Mouse (Mus musculus) embryonic stem cell, embryonic (primary cell): ENCODE data around the gene BC024978.

Experiments used
- CTCF ChIA-PET, 4 experiments: fragments of 300-600 bp in 2 of 4; fragments of 350-600 bp in 2 of 4; sonication (Branson Sonifier 250); formaldehyde crosslinking; loops; one replicate each; lab custom pipeline; 2022; ENCODE audit warnings: inconsistent platforms in 2 of 4; lab: Charles Lee
- POLR2A ChIA-PET, 4 experiments: fragments of 300-600 bp in 2 of 4; fragments of 350-600 bp in 2 of 4; sonication (Branson Sonifier 250); formaldehyde crosslinking; loops; one replicate each; lab custom pipeline; 2022; ENCODE audit warnings: antibody characterized with exemption in 4 of 4, inconsistent platforms in 1 of 4; lab: Charles Lee

The BC024978 gene

DNA sequence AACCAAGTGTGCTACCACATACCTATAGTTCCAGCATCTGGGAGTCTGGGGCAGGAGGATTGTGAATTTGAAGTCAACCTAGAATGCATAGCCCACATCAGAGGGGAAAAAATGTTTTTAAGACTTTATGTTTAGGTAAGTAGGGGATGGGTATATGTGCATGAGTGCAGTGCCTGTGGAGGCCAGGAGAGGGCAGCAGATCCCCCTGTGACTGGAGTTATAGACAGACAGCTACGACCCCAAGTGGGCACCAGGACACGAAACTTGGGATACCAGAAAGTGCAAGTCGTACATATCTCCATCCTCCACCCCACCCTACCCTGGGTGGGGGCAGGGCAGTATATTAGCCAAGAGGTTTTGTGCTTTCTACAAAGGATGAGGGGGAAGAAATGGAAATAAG lies 10.6 kb upstream of the BC024978 start:
- POLR2A ChIA-PET = interaction anchor here in 3 of 4 experiments (0.6 to 18.7 kb wide), 16 partner anchors 9 to 1192 kb away, joined by 3 to 554 read pairs (median 8); partner anchors contain the start of genes BC024978 (in 3 of the 3), Snrpa (in 3 of the 3), Egln2 (in 2 of the 3) and Coq8b (in 1 of the 3)

DNA sequence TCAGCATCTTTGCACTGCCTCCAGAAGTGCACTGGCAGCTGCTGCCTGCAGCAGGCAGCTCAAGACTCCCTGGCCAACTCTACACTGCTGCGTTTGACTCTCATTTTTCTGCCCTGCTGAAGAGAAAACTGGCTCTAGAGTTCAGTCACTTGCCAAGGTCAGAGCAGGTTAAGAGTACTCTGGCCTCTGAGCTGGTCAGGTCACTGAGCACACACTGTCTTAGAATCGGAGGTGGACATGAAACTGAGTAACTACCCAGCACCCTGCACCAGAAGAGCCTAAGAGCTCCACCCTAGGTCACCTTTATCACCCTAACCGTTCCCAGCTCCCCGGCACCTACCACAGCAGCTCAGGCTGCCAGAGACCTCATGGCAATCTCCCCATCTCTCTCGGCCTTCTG lies 9.6 kb upstream of the BC024978 start:
- ChIA-PET CTCF (interaction anchor here (0.6 to 2.5 kb wide), 10 partner anchors 21 to 1457 kb away, joined by 3 to 14 read pairs (median 4); partner anchors contain the start of genes Coq8b (in 1 of the 4), Itpkc (in 1 of the 4) and Numbl (in 1 of the 4)), POLR2A (interaction anchor here (0.7 to 18.7 kb wide), 24 partner anchors 8 to 209 kb away, joined by 3 to 554 read pairs (median 4); partner anchors contain the start of genes BC024978 (in 4 of the 4), Snrpa (in 4 of the 4), Itpkc (in 3 of the 4) and Coq8b (in 2 of the 4))

More for the DNA sequence above, 10.6 kb upstream of the BC024978 start:
- CTCF ChIA-PET = interaction anchor here (0.6 to 2.5 kb wide), 17 partner anchors 10 to 1978 kb away, joined by 3 to 14 read pairs (median 3); partner anchors contain the start of genes BC024978 (in 1 of the 4), Coq8b (in 1 of the 4) and Numbl (in 1 of the 4)

DNA sequence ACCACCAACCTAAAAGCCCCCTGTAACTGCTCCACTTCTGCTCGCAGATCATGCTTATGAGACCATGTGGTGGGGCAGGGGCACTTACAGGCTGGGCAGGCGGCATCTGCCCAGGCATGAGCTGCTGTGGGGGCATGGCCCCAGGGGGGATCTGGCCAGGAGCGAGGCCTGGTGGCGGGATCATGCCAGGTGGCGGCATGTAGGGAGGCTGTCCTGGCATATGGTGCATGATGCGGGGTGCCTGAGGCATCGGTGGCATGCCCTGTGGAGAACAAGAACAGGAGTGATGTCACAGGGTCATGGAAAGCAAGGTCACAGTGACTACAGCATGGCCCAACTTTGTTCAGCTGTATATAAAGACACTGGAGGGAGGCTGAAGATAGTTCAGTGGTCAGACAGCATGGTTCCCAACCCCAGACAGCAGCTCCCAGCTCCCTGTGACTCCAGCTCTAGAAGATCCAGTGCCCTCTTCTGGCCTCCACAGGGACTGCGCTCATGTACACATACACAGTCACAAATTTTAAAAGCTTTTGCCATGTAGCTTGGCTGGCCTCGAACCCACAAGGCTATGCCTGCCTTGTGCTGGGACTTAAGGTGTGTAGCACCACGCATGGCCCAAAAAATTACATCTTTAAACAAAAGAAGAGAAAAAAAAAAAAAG lies 6.2 kb upstream of the BC024978 start:
- POLR2A ChIA-PET = interaction anchor here (0.5 to 24.1 kb wide), 63 partner anchors 4 to 1831 kb away, joined by 3 to 554 read pairs (median 5); partner anchors contain the start of genes Coq8b (in 3 of the 4), Egln2 (in 3 of the 4), Rab4b (in 3 of the 4) and BC024978 (in 2 of the 4)

DNA sequence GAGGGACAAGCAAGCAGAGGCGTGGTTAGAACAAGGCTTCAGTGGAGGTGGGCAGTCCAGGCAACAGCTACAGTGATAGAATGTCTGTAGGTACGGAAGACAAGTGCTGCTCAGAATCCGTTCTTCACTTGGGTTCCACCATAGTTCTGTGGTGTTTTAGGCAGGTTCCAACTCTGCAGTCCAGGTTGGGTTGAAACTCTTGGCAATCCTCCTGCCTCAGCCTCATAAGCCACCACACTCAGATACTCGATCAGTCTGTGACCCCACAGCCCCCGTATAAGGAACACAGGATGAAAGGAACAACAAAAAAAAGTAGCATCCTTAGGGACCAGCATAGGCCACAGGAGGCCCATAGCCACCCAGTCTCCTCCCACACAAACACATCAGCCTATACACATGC lies 3.1 kb upstream of the BC024978 start:
- ChIA-PET POLR2A (interaction anchor here in 3 of 4 experiments (0.7 to 24.1 kb wide), 16 partner anchors 7 to 181 kb away, joined by 3 to 554 read pairs (median 4); partner anchors contain the start of genes Gm21983 (in 2 of the 3), Mia (in 2 of the 3), Rab4b (in 2 of the 3) and BC024978 (in 1 of the 3)), CTCF (interaction anchor here in 2 of 4 experiments (0.8 to 1.5 kb wide), 2 partner anchors 14 to 84 kb away, joined by 3 read pairs; partner anchors contain the start of gene Rab4b (in 1 of the 2))

More for the DNA sequence above, 6.2 kb upstream of the BC024978 start:
- CTCF ChIA-PET = interaction anchor here (0.5 to 3.3 kb wide), 66 partner anchors 8 to 1469 kb away, joined by 3 to 53 read pairs (median 4); partner anchors contain the start of genes Egln2 (in 3 of the 4), Mia (in 3 of the 4), Rab4b (in 3 of the 4) and Coq8b (in 2 of the 4)

DNA sequence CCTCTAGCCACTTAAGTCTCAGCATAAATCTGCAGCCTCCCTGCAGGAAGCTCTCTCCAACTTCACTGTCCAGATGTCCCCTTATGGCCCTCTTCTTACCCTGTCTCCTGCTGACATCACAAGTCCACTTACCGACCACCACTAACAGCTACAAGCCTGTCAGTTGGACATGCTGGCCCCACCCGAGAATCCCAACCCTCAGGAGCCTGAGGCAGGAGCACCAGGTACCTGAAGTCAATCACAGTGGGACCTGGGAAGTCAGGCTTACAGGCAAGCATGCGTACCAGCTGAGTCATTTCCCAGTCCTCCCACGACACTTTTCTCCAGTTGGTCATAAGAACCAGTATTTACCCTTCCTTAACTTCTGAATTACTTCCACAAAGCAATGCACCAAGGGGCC lies 1.9 kb upstream of the BC024978 start:
- CTCF ChIA-PET = interaction anchor here in 1 of 4 experiments (0.6 kb wide), 2 partner anchors 24 to 1672 kb away, joined by 3 to 4 read pairs; no protein-coding TSS in a partner anchor
- POLR2A ChIA-PET = interaction anchor here in 3 of 4 experiments (0.6 to 24.1 kb wide), 22 partner anchors 6 to 1157 kb away, joined by 3 to 554 read pairs (median 4); partner anchors contain the start of genes Rab4b (in 3 of the 3), Egln2 (in 2 of the 3), Gm21983 (in 2 of the 3) and Mia (in 2 of the 3)

- ChIA-PET POLR2A (interaction anchor here (0.6 to 24.1 kb wide), 48 partner anchors 9 to 1443 kb away, joined by 3 to 554 read pairs (median 12); partner anchors contain the start of genes Coq8b (in 2 of the 4), Egln2 (in 2 of the 4), Gm21983 (in 2 of the 4) and Hnrnpul1 (in 2 of the 4)), CTCF (interaction anchor here in 3 of 4 experiments (0.6 to 3.5 kb wide), 7 partner anchors 8 to 232 kb away, joined by 3 to 15 read pairs (median 6); partner anchors contain the start of gene Coq8b (in 1 of the 3))
Measured at GRCm38 (mm10) chr7:27197136-27197535, 1.6 kb downstream of the BC024978 start.

- ChIA-PET CTCF (interaction anchor here in 3 of 4 experiments (0.6 to 3.5 kb wide), 9 partner anchors 8 to 222 kb away, joined by 3 to 15 read pairs (median 4); no protein-coding TSS in a partner anchor), POLR2A (interaction anchor here (0.6 to 24.1 kb wide), 48 partner anchors 8 to 1443 kb away, joined by 3 to 554 read pairs (median 8); partner anchors contain the start of genes Coq8b (in 3 of the 4), Numbl (in 3 of the 4), Egln2 (in 2 of the 4) and Gm21983 (in 2 of the 4))
Measured at GRCm38 (mm10) chr7:27197634-27198033, 2.1 kb downstream of the BC024978 start.

DNA sequence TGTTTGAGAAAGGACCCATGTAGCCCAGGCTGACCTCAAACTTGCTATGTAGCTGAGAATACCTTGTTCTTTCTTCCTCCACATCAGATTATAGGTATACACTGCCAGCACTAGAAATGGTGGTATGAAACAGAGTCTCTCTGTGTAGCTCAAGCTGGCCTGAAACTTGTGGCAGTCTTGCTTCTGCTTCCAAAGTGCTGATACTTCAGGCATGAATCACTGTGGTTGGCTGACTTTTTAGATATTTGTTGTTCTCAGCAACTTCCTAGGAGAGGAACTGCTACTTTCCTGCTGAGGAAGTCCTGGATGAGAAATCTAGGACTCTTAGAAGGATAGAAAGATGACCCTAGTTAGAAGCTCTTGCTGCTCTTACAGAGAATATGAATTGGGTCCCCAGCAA lies 2.8 kb downstream of the BC024978 start:
- POLR2A ChIA-PET = interaction anchor here (0.6 to 24.1 kb wide), 48 partner anchors 8 to 288 kb away, joined by 3 to 554 read pairs (median 6); partner anchors contain the start of genes Coq8b (in 3 of the 4), Egln2 (in 3 of the 4), Itpkc (in 3 of the 4) and Rab4b (in 3 of the 4)
- CTCF ChIA-PET = interaction anchor here (0.8 to 1.7 kb wide), 7 partner anchors 9 to 88 kb away, joined by 3 to 9 read pairs (median 3); no protein-coding TSS in a partner anchor

- POLR2A ChIA-PET = interaction anchor here (0.5 to 24.1 kb wide), 46 partner anchors 9 to 375 kb away, joined by 3 to 554 read pairs (median 4); partner anchors contain the start of genes Coq8b (in 3 of the 4), Egln2 (in 3 of the 4), Itpkc (in 3 of the 4) and Rab4b (in 3 of the 4)
- CTCF ChIA-PET = interaction anchor here (0.5 to 1.7 kb wide), 8 partner anchors 9 to 87 kb away, joined by 3 to 9 read pairs (median 3); no protein-coding TSS in a partner anchor
Measured at GRCm38 (mm10) chr7:27198779-27199178, 3.2 kb downstream of the BC024978 start.

GRCm38 (mm10) chr7:27203730-27204449 lies 8.3 kb downstream of the BC024978 start:
- ChIA-PET POLR2A (interaction anchor here (0.8 to 24.1 kb wide), 22 partner anchors 8 to 41 kb away, joined by 3 to 554 read pairs (median 6); partner anchors contain the start of genes BC024978 (in 4 of the 4), Coq8b (in 2 of the 4), Gm21983 (in 2 of the 4) and Itpkc (in 2 of the 4)), CTCF (interaction anchor here (0.6 to 2.3 kb wide), 10 partner anchors 8 to 70 kb away, joined by 3 to 8 read pairs (median 4); partner anchors contain the start of genes Coq8b (in 2 of the 4) and Itpkc (in 1 of the 4))

DNA sequence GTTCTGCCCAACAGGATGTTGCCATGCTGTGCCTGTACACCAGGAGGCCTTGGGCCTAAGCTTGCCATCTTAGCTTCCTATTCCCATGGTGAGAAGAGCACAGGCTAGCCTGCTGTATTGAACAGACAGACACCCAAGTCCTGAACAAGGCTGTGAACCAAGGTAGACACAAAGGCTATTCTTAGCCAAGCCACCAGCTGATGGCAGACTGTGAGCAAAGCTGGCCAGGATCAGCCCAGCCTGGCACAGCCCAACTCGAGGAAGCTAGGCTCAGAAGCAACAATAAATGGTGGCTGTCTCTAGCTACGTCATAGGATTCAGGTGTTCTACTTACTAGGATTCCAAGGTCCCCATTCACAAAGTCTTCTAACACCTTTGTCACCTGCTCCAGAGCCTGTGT lies 17.0 kb downstream of the BC024978 start:
- ChIA-PET POLR2A (interaction anchor here (0.6 to 6.1 kb wide), 24 partner anchors 9 to 1809 kb away, joined by 3 to 65 read pairs (median 4); partner anchors contain the start of genes BC024978 (in 3 of the 4), Snrpa (in 3 of the 4), Coq8b (in 1 of the 4) and Egln2 (in 1 of the 4)), CTCF (interaction anchor here in 2 of 4 experiments (0.5 to 1.7 kb wide), 7 partner anchors 9 to 278 kb away, joined by 3 to 9 read pairs (median 3); partner anchors contain the start of gene Snrpa (in 1 of the 2))

GRCm38 (mm10) chr7:27218586-27218985 lies 23.0 kb downstream of the BC024978 start:
- ChIA-PET POLR2A (interaction anchor here in 3 of 4 experiments (0.6 to 6.9 kb wide), 16 partner anchors 9 to 63 kb away, joined by 3 to 65 read pairs (median 6); partner anchors contain the start of genes BC024978 (in 2 of the 3), Itpkc (in 2 of the 3), Snrpa (in 2 of the 3) and Coq8b (in 1 of the 3)), CTCF (interaction anchor here in 3 of 4 experiments (0.5 to 1.2 kb wide), 3 partner anchors 10 to 37 kb away, joined by 3 read pairs; partner anchors contain the start of gene Itpkc (in 1 of the 3))

DNA sequence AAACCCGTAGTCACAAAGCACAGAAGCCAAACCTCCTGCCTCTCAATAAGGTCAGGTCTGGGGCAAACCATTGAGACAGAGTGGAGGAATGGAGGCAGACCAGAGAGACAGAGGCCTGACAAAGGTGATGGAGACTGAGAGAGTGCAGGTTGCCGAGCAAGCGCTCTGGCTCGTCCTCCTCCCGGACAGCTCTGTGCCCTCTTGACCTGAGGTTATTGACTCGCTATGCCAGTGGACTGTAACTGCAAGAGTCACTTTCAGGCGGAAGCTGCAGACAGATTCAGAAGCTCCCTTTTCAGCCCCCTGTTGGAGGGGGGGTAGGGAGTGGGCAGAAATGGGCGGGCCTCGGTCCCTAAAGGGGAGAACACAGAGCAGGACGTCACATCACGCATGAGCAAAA lies 24.4 kb downstream of the BC024978 start:
- ChIA-PET CTCF (interaction anchor here in 2 of 4 experiments (0.5 to 1.7 kb wide), 3 partner anchors 11 to 17 kb away, joined by 6 to 7 read pairs (median 6); partner anchors contain the start of gene Coq8b (in 1 of the 2)), POLR2A (interaction anchor here in 3 of 4 experiments (0.9 to 6.9 kb wide), 10 partner anchors 8 to 65 kb away, joined by 3 to 65 read pairs (median 5); partner anchors contain the start of genes BC024978 (in 2 of the 3), Snrpa (in 2 of the 3), Coq8b (in 1 of the 3) and Itpkc (in 1 of the 3))

- POLR2A ChIA-PET = interaction anchor here in 3 of 4 experiments (1.0 to 6.9 kb wide), 14 partner anchors 9 to 63 kb away, joined by 3 to 65 read pairs (median 6); partner anchors contain the start of genes BC024978 (in 2 of the 3), Coq8b (in 2 of the 3), Snrpa (in 2 of the 3) and Rab4b (in 1 of the 3)
- CTCF ChIA-PET = interaction anchor here in 3 of 4 experiments (0.5 to 1.3 kb wide), 4 partner anchors 9 to 1470 kb away, joined by 3 to 4 read pairs (median 3); no protein-coding TSS in a partner anchor
Measured at GRCm38 (mm10) chr7:27221939-27222338, 26.4 kb downstream of the BC024978 start.

GRCm38 (mm10) chr7:27222538-27222937 lies 27.0 kb downstream of the BC024978 start:
- ChIA-PET POLR2A (interaction anchor here in 3 of 4 experiments (0.6 to 6.9 kb wide), 15 partner anchors 8 to 63 kb away, joined by 3 to 65 read pairs (median 6); partner anchors contain the start of genes BC024978 (in 2 of the 3), Coq8b (in 2 of the 3), Snrpa (in 2 of the 3) and Rab4b (in 1 of the 3)), CTCF (interaction anchor here in 1 of 4 experiments (1.3 kb wide), 1 partner anchor 8 kb away, joined by 3 read pairs; no protein-coding TSS in a partner anchor)
